12 mouse cellular contexts compared by ENCODE assay signal in genomic region chr8:126830242-126830530, GRCm38 (mm10).
A peak's percentile ranks its signal among the peaks of the same experiment; 100 is the strongest.
DNase-seq lines count a peak whose midpoint lies in the region; TF ChIP-seq lines count a peak whose summit lies in the region.
"Had no signal": no experiment of that assay in that cellular context is flagged by ENCODE, and none has a peak within 500 bp of the region (broad histone marks: within the 10 kb centered on the region; RNA-seq: fewer than 3 reads in every experiment).

No protein-coding gene starts in this region.

- H3K36me3 ChIP-seq in kidney, adult 2 months (ENCODE audit: control insufficient read depth, insufficient read depth, low read length) = no peaks in the 10 kb centered on the region
- H3K36me3 ChIP-seq in E14TG2a.4 (ENCODE audit: insufficient read depth, low read length) (no peaks in the 10 kb centered on the region), ES-Bruce4 (ENCODE audit: control insufficient read depth, insufficient read depth, low read length, poor library complexity, severe bottlenecking) (no peaks in the 10 kb centered on the region)
- no peaks in the 10 kb centered on the region for H3K36me3 ChIP-seq in limb, embryonic 10.5 days
- H3K36me3 ChIP-seq in midbrain, embryonic 10.5 days = no peaks in the 10 kb centered on the region
- H3K36me3 ChIP-seq: G1E; limb, embryonic 15.5 days; midbrain, embryonic 13.5 days; neural tube, embryonic 13.5 days had no signal

- H3K4me1 ChIP-seq in kidney, adult 2 months (ENCODE audit: control insufficient read depth, insufficient read depth, low read length) = peaks cover 71% of the 10 kb centered on the region
- H3K4me1 ChIP-seq in E14TG2a.4 (replicated peaks; ENCODE audit: low read depth, low read length) = peaks cover 73% of the 10 kb centered on the region
- peaks cover 4% of the 10 kb centered on the region for H3K4me1 ChIP-seq in ES-Bruce4 (ENCODE audit: control insufficient read depth, insufficient read depth, low read length)
- H3K4me1 ChIP-seq in limb, embryonic 10.5 days = peaks cover 70% of the 10 kb centered on the region
- H3K4me1 ChIP-seq in midbrain, embryonic 10.5 days = peaks cover 67% of the 10 kb centered on the region

- no peak for TF ChIP-seq CTCF in kidney, adult 2 months (conservative IDR thresholded peaks at IDR 0.05; ENCODE audit: insufficient read depth, insufficient read length, low read depth, low read length)
- TF ChIP-seq CTCF in E14TG2a.4 (conservative IDR thresholded peaks at IDR 0.05; ENCODE audit: low read length) = no peak
- no peak for TF ChIP-seq CTCF in ES-Bruce4 (IDR thresholded peaks at IDR 0.05; ENCODE audit: low read depth, low read length)

- no peaks in the 10 kb centered on the region for H3K27me3 ChIP-seq in kidney, adult 2 months (replicated peaks; ENCODE audit: control insufficient read depth, insufficient read depth, low read length)
- no peaks in the 10 kb centered on the region; the same call in 1 of the 2 replicates for H3K27me3 ChIP-seq in E14TG2a.4 (ENCODE audit: insufficient read depth, low read length)
- H3K27me3 ChIP-seq in ES-Bruce4 (ENCODE audit: control insufficient read depth, insufficient read depth, low read length, poor library complexity, severe bottlenecking) = no peaks in the 10 kb centered on the region
- no peaks in the 10 kb centered on the region for H3K27me3 ChIP-seq in limb, embryonic 10.5 days (ENCODE audit: low read depth, poor library complexity, severe bottlenecking)
- H3K27me3 ChIP-seq in midbrain, embryonic 10.5 days (ENCODE audit: low read depth, poor library complexity, severe bottlenecking) = no peaks in the 10 kb centered on the region
- H3K27me3 ChIP-seq: limb, embryonic 15.5 days; midbrain, embryonic 13.5 days; neural tube, embryonic 13.5 days had no signal

- no peak for TF ChIP-seq POLR2A in kidney, adult 2 months (IDR thresholded peaks at IDR 0.05; ENCODE audit: low read depth, low read length)
- TF ChIP-seq POLR2A in ES-Bruce4 (IDR thresholded peaks at IDR 0.05; ENCODE audit: insufficient read depth, low read length) = no peak

- TF ChIP-seq EP300 in ES-Bruce4 (IDR thresholded peaks at IDR 0.05; ENCODE audit: insufficient read depth, low read depth, low read length) = 0 out of 2 replicates have a peak, but pooled peaks have one; percentile 52

- no peak overlapping the region for H3K9ac ChIP-seq in ES-Bruce4 (ENCODE audit: low read depth, poor library complexity, severe bottlenecking)
- H3K9ac ChIP-seq: limb, embryonic 15.5 days; midbrain, embryonic 13.5 days; neural tube, embryonic 13.5 days had no signal

- no peaks in the 10 kb centered on the region for H3K9me3 ChIP-seq in E14TG2a.4 (ENCODE audit: low read length)
- no peaks in the 10 kb centered on the region for H3K9me3 ChIP-seq in ES-Bruce4 (replicated peaks; ENCODE audit: control insufficient read depth, insufficient read depth, low read length, poor library complexity, severe bottlenecking)
- H3K9me3 ChIP-seq in limb, embryonic 10.5 days (replicated peaks) = no peaks in the 10 kb centered on the region
- no peaks in the 10 kb centered on the region for H3K9me3 ChIP-seq in midbrain, embryonic 10.5 days (replicated peaks)
- H3K9me3 ChIP-seq: G1E; limb, embryonic 15.5 days; midbrain, embryonic 13.5 days; neural tube, embryonic 13.5 days had no signal

- peak overlapping the region; percentile 92 for H3K27ac ChIP-seq in kidney, adult 2 months (ENCODE audit: insufficient read depth, low read depth, low read length)
- no peak overlapping the region; the same call in 1 of the 2 replicates for H3K27ac ChIP-seq in ES-Bruce4 (ENCODE audit: insufficient read depth, low read length)
- peak overlapping the region; percentile 62; the same call in 1 of the 2 replicates for H3K27ac ChIP-seq in limb, embryonic 10.5 days
- no peak overlapping the region for H3K27ac ChIP-seq in midbrain, embryonic 10.5 days (replicated peaks)
- H3K27ac ChIP-seq: limb, embryonic 15.5 days; midbrain, embryonic 13.5 days; neural tube, embryonic 13.5 days had no signal

- no peak for DNase-seq in kidney, adult 2 months
- no peak for DNase-seq in kidney, postnatal 36 days
- no peak for DNase-seq in limb, embryonic 10.5 days (ENCODE audit: low spot score)
- no peak for DNase-seq in midbrain, embryonic 10.5 days (ENCODE audit: low spot score)
- no peak for DNase-seq in adrenal gland, adult 18-20 months (ENCODE audit: low spot score in 2 of 2)
- DNase-seq in layer of hippocampus, adult 18-20 months (ENCODE audit: low spot score in 2 of 2) = no peak

- WGBS in kidney, adult 2 months = 61% methylated on average over 5 of the region's 5 CpGs
- 82% methylated on average over 5 of the region's 5 CpGs for WGBS in limb, embryonic 10.5 days
- 67% methylated on average over 5 of the region's 5 CpGs for WGBS in midbrain, embryonic 10.5 days

- no peak overlapping the region for H3K4me3 ChIP-seq in kidney, adult 2 months (ENCODE audit: insufficient read depth, low read depth, low read length)
- H3K4me3 ChIP-seq in E14TG2a.4 (replicated peaks; ENCODE audit: low read length) (peak overlapping the region; percentile 35; the same call in 1 of the 2 replicates), ES-Bruce4 (ENCODE audit: low read depth, low read length) (no peak overlapping the region)
- H3K4me3 ChIP-seq in limb, embryonic 10.5 days = no peak overlapping the region
- H3K4me3 ChIP-seq in midbrain, embryonic 10.5 days = no peak overlapping the region
- H3K4me3 ChIP-seq: limb, embryonic 15.5 days; midbrain, embryonic 13.5 days; neural tube, embryonic 13.5 days had no signal

Comparison
In these comparisons a context has a peak if more than half of its experiments do, and no peak if none do; other contexts are left out.
1. H3K27ac ChIP-seq: peak in kidney, adult 2 months (single experiment) and limb, embryonic 10.5 days (single experiment); none in ES-Bruce4 (single experiment) and midbrain, embryonic 10.5 days (single experiment).